Mouse (Mus musculus) heart, embryonic 11.5 days (tissue): ENCODE measurements around the gene Fbp1. TPM values are rescaled to one million over a fixed set of nuclear protein-coding genes. Genes with fewer than 3 reads are reported as not detected.

Experiments
- ATAC-seq: fragments of 200-750 bp; cut with Nextera tagmentation; replicated peaks from 2 replicates; pipeline ENCODE4 v1.8.0; 2017; ENCODE audit warnings: moderate library complexity; ENCODE audit not compliant: insufficient number of reproducible peaks, low FRiP score, low TSS enrichment
- H3K27ac ChIP-seq: fragments of 300-500 bp; sonication (generic); 2 replicates; pipeline ENCODE4 v1.5.1; 2014; ENCODE audit warnings: mild to moderate bottlenecking, low read depth, low read length
- H3K27me3 ChIP-seq: fragments of 300-500 bp; sonication (generic); 2 replicates; pipeline ENCODE4 v1.6.1; 2014; ENCODE audit warnings: mild to moderate bottlenecking, low read length, mixed read lengths; ENCODE audit not compliant: control insufficient read depth, insufficient read depth
- H3K36me3 ChIP-seq: fragments of 300-500 bp; sonication (generic); 2 replicates; pipeline ENCODE4 v1.6.1; 2014; ENCODE audit warnings: mild to moderate bottlenecking, low read length, moderate library complexity, mixed read lengths; ENCODE audit not compliant: control insufficient read depth, insufficient read depth
- H3K4me1 ChIP-seq: fragments of 300-500 bp; sonication (generic); 2 replicates; pipeline ENCODE4 v1.6.1; 2014; ENCODE audit warnings: low read length; ENCODE audit not compliant: control insufficient read depth, insufficient read depth
- H3K4me2 ChIP-seq: fragments of 300-500 bp; sonication (generic); 2 replicates; pipeline ENCODE4 v1.6.1; 2014; ENCODE audit warnings: mild to moderate bottlenecking, moderate library complexity
- H3K4me3 ChIP-seq: fragments of 300-500 bp; sonication (generic); 2 replicates; pipeline ENCODE4 v1.5.1; 2014; ENCODE audit warnings: low read depth, low read length
- H3K9ac ChIP-seq: fragments of 300-500 bp; sonication (generic); 2 replicates; pipeline ENCODE4 v1.6.1; 2014; ENCODE audit warnings: mild to moderate bottlenecking, low read depth, low read length, moderate library complexity
- H3K9me3 ChIP-seq: fragments of 300-500 bp; sonication (generic); replicated peaks from 2 replicates; pipeline ENCODE4 v1.6.1; 2016; ENCODE audit warnings: low read length; ENCODE audit not compliant: control insufficient read depth
- WGBS: fragments of 180-500 bp; shearing (Covaris S2); extraction: QIAGEN DNeasy Blood & Tissue Kit; methylation state at CpG from one replicate; pipeline ENCODE4 v1.1.7; 2014; ENCODE audit not compliant: insufficient replicate concordance; 5-methylcytosine and 5-hydroxymethylcytosine counted together
- polyA plus RNA-seq: library from polyadenylated mRNA; unstranded; fragments of >200 nt; fragmentation: Nextera tagmentation; extraction: Ambion mirVana; gene quantifications from 2 replicates; pipeline ENCODE4 v1.2.1, GENCODE M21; 2014

Gene Fbp1
- polyA plus RNA-seq, 1 experiment from 2014 or later = not detected

- Histone ChIP-seq H3K4me1 (no peaks in the 10 kb centered on the region), H3K4me3 (no peak overlapping the region), H3K9me3 (no peaks in the 10 kb centered on the region), H3K27me3 (no peaks in the 10 kb centered on the region), H3K4me2 (no peak overlapping the region), H3K36me3 (no peaks in the 10 kb centered on the region), H3K9ac (no peak overlapping the region), H3K27ac (no peak overlapping the region)
- ATAC-seq = no peak
These were observed 13.1 kb upstream of the Fbp1 start for GRCm38 (mm10) chr13:62901139-62901538.

DNA sequence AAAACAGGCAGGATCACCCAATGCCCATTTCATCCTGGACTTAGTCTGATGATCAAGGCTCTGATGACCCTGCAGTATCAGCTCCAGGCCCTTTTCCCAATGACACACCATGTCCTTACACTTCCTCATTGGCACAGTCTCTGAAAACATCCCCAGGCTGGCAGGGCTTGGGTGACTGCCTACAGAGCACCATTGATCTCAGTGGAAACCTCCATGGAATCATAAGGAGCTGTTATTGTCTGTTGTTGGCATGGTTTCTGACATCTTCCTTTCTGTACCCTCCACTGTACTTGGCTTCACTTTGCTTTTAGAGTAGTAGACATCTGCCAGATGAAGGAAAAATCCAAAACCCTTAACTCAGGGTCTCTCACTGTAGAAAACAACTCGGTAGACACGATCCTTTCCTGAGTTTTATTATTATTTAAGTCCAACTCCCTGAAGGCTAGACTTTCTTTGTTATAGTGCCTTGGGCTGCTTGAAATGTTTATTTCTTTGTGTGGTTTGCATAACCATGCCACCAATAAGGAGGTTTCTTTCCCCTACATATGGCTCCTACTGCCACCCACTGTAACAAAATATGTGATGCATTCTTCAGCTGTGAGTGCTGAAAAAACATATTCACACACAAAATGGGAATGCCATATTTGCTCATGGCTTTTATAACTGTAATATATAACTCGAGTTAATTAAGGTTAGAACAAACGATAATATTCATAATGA lies 10.0 kb upstream of the Fbp1 start:
- H3K27ac ChIP-seq = no peak overlapping the region
- no peak for ATAC-seq
- H3K27me3 ChIP-seq = no peaks in the 10 kb centered on the region
- no peak overlapping the region for H3K4me2 ChIP-seq
- H3K9me3 ChIP-seq = no peaks in the 10 kb centered on the region
- 86% methylated on average over 4 of the region's 4 CpGs for WGBS
- H3K9ac ChIP-seq = no peak overlapping the region
- H3K4me1 ChIP-seq = no peaks in the 10 kb centered on the region
- no peaks in the 10 kb centered on the region for H3K36me3 ChIP-seq
- no peak overlapping the region for H3K4me3 ChIP-seq

DNA sequence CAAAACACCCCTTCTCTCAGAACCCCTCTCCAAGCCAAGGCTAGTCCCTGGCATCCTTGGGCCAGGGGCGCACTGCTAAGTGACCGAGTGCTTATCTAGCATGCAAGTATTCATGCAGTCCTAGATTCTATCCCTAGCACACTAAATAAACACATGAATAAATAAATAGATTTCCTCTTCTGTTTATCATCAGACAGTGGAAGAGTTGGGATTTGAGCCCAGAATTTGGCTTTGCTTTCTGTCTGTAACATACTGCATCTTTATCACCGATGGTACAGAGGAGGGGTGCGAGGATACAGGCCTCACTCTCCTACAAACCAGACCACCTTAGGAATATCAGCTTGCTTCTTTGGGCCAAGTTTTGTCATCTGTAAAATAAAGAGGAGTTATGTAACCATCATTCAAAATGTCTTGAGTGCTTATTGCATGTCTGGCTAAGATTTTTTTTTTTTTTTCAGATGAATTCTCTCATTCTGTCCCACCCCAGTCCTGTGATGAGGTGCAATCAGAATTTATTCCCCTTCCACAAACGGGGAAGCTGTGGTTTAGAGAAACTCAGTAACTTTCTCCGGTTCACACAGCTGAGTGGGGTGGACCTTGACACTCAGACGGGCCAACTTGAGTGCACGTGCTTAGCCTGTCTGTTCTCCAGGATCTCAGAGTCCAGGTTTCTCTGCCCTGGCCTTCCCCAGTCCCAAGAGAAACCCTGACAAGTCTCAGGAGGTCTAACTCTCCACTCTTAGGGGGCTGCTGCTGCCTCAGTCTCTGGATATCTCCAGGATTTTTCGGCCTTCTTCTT lies 5.2 kb upstream of the Fbp1 start:
- ATAC-seq = no peak
- H3K27me3 ChIP-seq = peaks cover 19% of the 10 kb centered on the region
- H3K4me1 ChIP-seq = no peaks in the 10 kb centered on the region
- H3K4me3 ChIP-seq = no peak overlapping the region
- 78% methylated on average over 9 of the region's 9 CpGs for WGBS
- no peak overlapping the region for H3K27ac ChIP-seq
- H3K36me3 ChIP-seq = no peaks in the 10 kb centered on the region
- no peak overlapping the region for H3K9ac ChIP-seq
- H3K9me3 ChIP-seq = 0 out of 2 replicates have a peak, but pooled peaks cover 3% of the 10 kb centered on the region
- H3K4me2 ChIP-seq = no peak overlapping the region

DNA sequence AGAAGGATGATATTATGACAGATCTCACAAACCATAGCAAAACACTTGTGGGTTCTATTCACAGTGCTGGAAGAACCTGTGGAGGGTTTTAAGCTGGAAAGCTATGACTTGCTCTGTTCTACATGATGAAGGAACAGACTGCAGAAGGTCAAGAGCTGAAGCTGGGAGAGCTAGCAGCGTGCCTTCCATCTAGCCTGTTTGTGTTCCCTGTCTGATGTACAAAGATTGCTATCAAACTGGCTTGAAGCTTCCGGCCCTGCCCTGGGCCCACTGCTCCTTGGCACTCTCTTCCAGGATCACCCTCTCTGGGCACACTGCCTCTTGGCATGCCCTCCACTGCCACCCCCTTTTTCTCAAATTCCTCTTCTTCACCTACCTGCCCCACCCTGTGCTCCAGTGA lies 1.2 kb upstream of the Fbp1 start:
- no peak for ATAC-seq
- peaks cover 34% of the 10 kb centered on the region for H3K27me3 ChIP-seq
- 0 out of 2 replicates have a peak, but pooled peaks cover 4% of the 10 kb centered on the region for H3K4me1 ChIP-seq

GRCm38 (mm10) chr13:62884536-62884935 lies 3.5 kb downstream of the Fbp1 start:
- H3K4me2 ChIP-seq = no peak overlapping the region
- peaks cover 28% of the 10 kb centered on the region for H3K27me3 ChIP-seq
- no peak for ATAC-seq
- 0 out of 2 replicates have a peak, but pooled peaks cover 4% of the 10 kb centered on the region for H3K4me1 ChIP-seq
- H3K4me3 ChIP-seq = no peak overlapping the region
- no peaks in the 10 kb centered on the region for H3K36me3 ChIP-seq
- WGBS = 78% methylated on average over 3 of the region's 3 CpGs
- no peak overlapping the region for H3K9ac ChIP-seq
- no peaks in the 10 kb centered on the region for H3K9me3 ChIP-seq
- H3K27ac ChIP-seq = no peak overlapping the region

More for the DNA sequence above, 1.2 kb upstream of the Fbp1 start:
- no peak overlapping the region for H3K27ac ChIP-seq
- H3K9me3 ChIP-seq = 0 out of 2 replicates have a peak, but pooled peaks cover 3% of the 10 kb centered on the region
- no peaks in the 10 kb centered on the region for H3K36me3 ChIP-seq
- no peak overlapping the region for H3K4me2 ChIP-seq
- 59% methylated on average over 2 of the region's 2 CpGs for WGBS
- no peak overlapping the region for H3K4me3 ChIP-seq
- H3K9ac ChIP-seq = no peak overlapping the region

DNA sequence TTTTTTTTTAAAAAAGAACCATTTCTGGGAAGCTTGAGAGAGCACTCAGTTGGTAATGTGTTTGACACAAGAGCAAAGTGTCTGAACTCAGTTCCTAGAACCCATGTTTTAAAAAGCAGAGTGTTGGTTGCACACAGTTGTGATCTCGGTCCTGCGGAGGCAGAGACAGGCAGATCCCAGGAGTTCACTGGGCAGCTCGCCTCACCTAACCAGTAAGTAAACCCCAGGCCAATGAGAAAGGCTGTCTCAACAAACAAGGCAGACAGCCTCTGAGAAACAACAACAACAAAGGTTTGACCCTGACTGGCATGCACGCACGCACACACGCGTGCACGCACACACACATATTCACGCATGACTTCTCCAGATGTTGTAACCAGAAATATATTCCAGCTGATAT lies 4.2 kb downstream of the Fbp1 start:
- Histone ChIP-seq H3K4me1 (0 out of 2 replicates have a peak, but pooled peaks cover 4% of the 10 kb centered on the region), H3K9ac (no peak overlapping the region), H3K27me3 (peaks cover 22% of the 10 kb centered on the region), H3K4me2 (no peak overlapping the region), H3K4me3 (no peak overlapping the region), H3K27ac (no peak overlapping the region), H3K9me3 (no peaks in the 10 kb centered on the region), H3K36me3 (no peaks in the 10 kb centered on the region)
- 89% methylated on average over 9 of the region's 9 CpGs for WGBS
- no peak for ATAC-seq

DNA sequence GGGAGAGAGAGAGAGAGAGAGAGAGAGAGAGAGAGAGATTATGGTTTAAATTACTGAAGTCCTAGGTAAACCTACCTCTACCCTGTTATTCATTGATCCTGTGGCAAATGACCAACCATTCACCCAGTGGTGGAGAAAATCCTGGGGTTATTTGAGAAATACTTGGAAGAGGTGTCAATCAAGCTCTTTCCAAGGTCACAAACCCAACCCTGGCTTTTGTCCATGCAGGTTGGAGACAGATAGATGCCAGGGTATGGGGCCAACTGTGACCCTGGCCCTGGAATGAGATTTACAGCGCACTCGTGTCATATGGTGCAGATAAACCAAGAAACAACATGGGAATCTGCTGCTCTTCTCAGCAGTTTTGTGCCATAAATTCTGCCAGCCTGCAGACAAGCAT lies 4.6 kb downstream of the Fbp1 start:
- H3K27ac ChIP-seq = no peak overlapping the region
- 0 out of 2 replicates have a peak, but pooled peaks cover 4% of the 10 kb centered on the region for H3K4me1 ChIP-seq
- H3K4me3 ChIP-seq = no peak overlapping the region
- no peaks in the 10 kb centered on the region for H3K9me3 ChIP-seq
- WGBS = 76% methylated on average over 2 of the region's 2 CpGs
- H3K4me2 ChIP-seq = no peak overlapping the region
- ATAC-seq = no peak
- H3K9ac ChIP-seq = no peak overlapping the region
- no peaks in the 10 kb centered on the region for H3K36me3 ChIP-seq
- H3K27me3 ChIP-seq = peaks cover 17% of the 10 kb centered on the region

DNA sequence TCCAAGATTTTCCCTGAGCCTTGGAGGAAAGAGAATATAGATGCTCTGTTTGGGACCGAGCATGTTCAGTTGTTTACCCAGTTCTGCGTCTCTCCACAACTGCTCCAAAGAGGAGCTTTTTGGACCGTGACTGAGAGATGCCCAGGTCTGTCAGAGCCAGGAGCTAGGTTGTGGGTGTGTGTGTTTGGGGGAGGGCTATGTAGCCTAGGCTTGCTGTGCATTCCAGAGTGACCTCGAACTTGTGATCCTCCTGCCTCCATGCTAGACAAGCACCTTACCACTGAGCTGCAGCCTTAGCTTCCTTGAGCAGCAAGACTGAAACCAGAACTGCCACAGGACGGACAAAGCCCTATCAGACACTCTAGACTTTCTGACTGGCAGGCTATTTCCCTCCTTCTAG lies 5.2 kb downstream of the Fbp1 start:
- Histone ChIP-seq H3K27ac (no peak overlapping the region), H3K4me3 (no peak overlapping the region), H3K9ac (no peak overlapping the region), H3K4me1 (0 out of 2 replicates have a peak, but pooled peaks cover 1% of the 10 kb centered on the region), H3K36me3 (no peaks in the 10 kb centered on the region), H3K27me3 (peaks cover 11% of the 10 kb centered on the region), H3K4me2 (no peak overlapping the region), H3K9me3 (no peaks in the 10 kb centered on the region)
- no peak for ATAC-seq
- 80% methylated on average over 5 of the region's 5 CpGs for WGBS
